Mouse (Mus musculus) CH12.LX (cell line): ENCODE data around the gene Hmgn5. TPM values are rescaled to one million over a fixed set of nuclear protein-coding genes. Genes with fewer than 3 reads are reported as not detected.

Experiments
- DNase-seq: peaks from one replicate; pipeline ENCODE4 v3.0.0-alpha.2; 2013; ENCODE audit errors: extremely low read depth
- H3K27ac ChIP-seq: 2 replicates; pipeline ENCODE4 v1.5.1; 2012; ENCODE audit warnings: low read depth, mild to moderate bottlenecking, control low read depth, moderate library complexity; ENCODE audit not compliant: insufficient read depth
- H3K27me3 ChIP-seq: replicated peaks from 2 replicates; pipeline ENCODE3; 2012; ENCODE audit warnings: inconsistent platforms
- H3K36me3 ChIP-seq, 2 experiments: replicated peaks in 1 of 2; 2 replicates each; pipeline versions ENCODE3 to v1.6.1; 2012; ENCODE audit warnings: inconsistent platforms in 1 of 2, low read length in 1 of 2, mild to moderate bottlenecking in 1 of 2, mixed read lengths in 1 of 2, moderate library complexity in 1 of 2; ENCODE audit not compliant: control insufficient read depth in 1 of 2, insufficient read depth in 1 of 2
- H3K4me1 ChIP-seq, 2 experiments: 2 replicates each; pipeline ENCODE4 v1.6.1; 2012; ENCODE audit warnings: inconsistent platforms in 1 of 2, moderate library complexity in 1 of 2; ENCODE audit not compliant: insufficient read depth in 2 of 2, control insufficient read depth in 1 of 2
- H3K4me2 ChIP-seq: 2 replicates; pipeline ENCODE4 v1.6.1; 2012; ENCODE audit warnings: low read depth, mild to moderate bottlenecking, control low read depth; ENCODE audit not compliant: poor library complexity, insufficient read depth, severe bottlenecking
- H3K4me3 ChIP-seq, 3 experiments: fragments of 150-350 bp in 1 of 3; sonication (generic) in 1 of 3; replicated peaks in 1 of 3; 2 replicates each; pipeline versions ENCODE3 to v1.5.1; 2011 to 2012; ENCODE audit warnings: low read depth in 2 of 3, low read length in 2 of 3, mild to moderate bottlenecking in 2 of 3, moderate library complexity in 2 of 3, control low read depth in 1 of 3, improper control_type of control experiment in 1 of 3, inconsistent platforms in 1 of 3, mixed read lengths in 1 of 3; ENCODE audit not compliant: poor library complexity in 1 of 3
- H3K79me2 ChIP-seq: replicated peaks from 2 replicates; pipeline ENCODE4 v1.6.1; 2012; ENCODE audit warnings: mild to moderate bottlenecking, moderate library complexity; ENCODE audit not compliant: control insufficient read depth, poor library complexity, insufficient read depth, severe bottlenecking; ENCODE audit errors: extremely low read depth
- H3K9ac ChIP-seq: 2 replicates; pipeline ENCODE4 v1.6.1; 2012; ENCODE audit warnings: low read depth, mild to moderate bottlenecking, control low read depth, moderate library complexity; ENCODE audit not compliant: insufficient read depth
- H3K9me3 ChIP-seq: replicated peaks from 2 replicates; pipeline ENCODE3; 2012; ENCODE audit warnings: low read length, inconsistent platforms, mixed read lengths
- BHLHE40 ChIP-seq: IDR thresholded peaks from 2 replicates; pipeline ENCODE4 v1.6.1; 2011; ENCODE audit warnings: mild to moderate bottlenecking, low read depth, low read length, improper control_type of control experiment
- CTCF ChIP-seq, 2 experiments: IDR thresholded peaks in 1 of 2; conservative IDR thresholded peaks in 1 of 2; 2 replicates each; pipeline ENCODE4 v1.5.1; 2011 to 2012; ENCODE audit warnings: low read depth in 2 of 2, low read length in 2 of 2, improper control_type of control experiment in 1 of 2, inconsistent platforms in 1 of 2, mild to moderate bottlenecking in 1 of 2, moderate library complexity in 1 of 2
- E2F4 ChIP-seq: IDR thresholded peaks from 2 replicates; pipeline ENCODE4 v1.6.1; 2011; ENCODE audit warnings: low read depth, low read length, improper control_type of control experiment; ENCODE audit not compliant: insufficient replicate concordance
- ELF1 ChIP-seq: IDR thresholded peaks from 2 replicates; pipeline ENCODE4 v1.6.1; 2014; ENCODE audit warnings: low read depth, mild to moderate bottlenecking, inconsistent platforms, low read length, improper control_type of control experiment
- ETS1 ChIP-seq: conservative IDR thresholded peaks from 2 replicates; pipeline ENCODE4 v1.6.1; 2012; ENCODE audit warnings: low read depth, mild to moderate bottlenecking, inconsistent platforms, low read length, improper control_type of control experiment, moderate library complexity
- HCFC1 ChIP-seq: IDR thresholded peaks from 2 replicates; pipeline ENCODE4 v1.6.1; 2012; ENCODE audit warnings: low read depth, mild to moderate bottlenecking, inconsistent platforms, low read length, improper control_type of control experiment
- KAT2A ChIP-seq: IDR thresholded peaks from 2 replicates; pipeline ENCODE4 v1.6.1; 2012; ENCODE audit warnings: low read length, improper control_type of control experiment, inconsistent platforms; ENCODE audit not compliant: insufficient replicate concordance
- MAFK ChIP-seq: IDR thresholded peaks from 2 replicates; pipeline ENCODE4 v1.6.1; 2011; ENCODE audit warnings: low read length, improper control_type of control experiment; ENCODE audit not compliant: insufficient replicate concordance
- MAX ChIP-seq: IDR thresholded peaks from 2 replicates; pipeline ENCODE4 v1.6.1; 2011; ENCODE audit warnings: low read length, improper control_type of control experiment
- MYC ChIP-seq: IDR thresholded peaks from 2 replicates; pipeline ENCODE4 v1.6.1; 2011; ENCODE audit warnings: low read depth, mild to moderate bottlenecking, improper control_type of control experiment, low read length
- NELFE ChIP-seq: IDR thresholded peaks from 2 replicates; pipeline ENCODE4 v1.6.1; 2011; ENCODE audit warnings: low read depth, low read length, improper control_type of control experiment
- NRF1 ChIP-seq: IDR thresholded peaks from 2 replicates; pipeline ENCODE4 v1.6.1; 2014; ENCODE audit warnings: low read depth, mild to moderate bottlenecking, inconsistent platforms, low read length, improper control_type of control experiment, moderate library complexity
- POLR2AphosphoS2 ChIP-seq: IDR thresholded peaks from 2 replicates; pipeline ENCODE4 v1.6.1; 2011; ENCODE audit warnings: low read depth, low read length, improper control_type of control experiment
- RAD21 ChIP-seq: IDR thresholded peaks from 2 replicates; pipeline ENCODE4 v1.6.1; 2011; ENCODE audit warnings: low read depth, mild to moderate bottlenecking, low read length, improper control_type of control experiment, moderate library complexity
- SIN3A ChIP-seq: IDR thresholded peaks from 2 replicates; pipeline ENCODE4 v1.6.1; 2012; ENCODE audit warnings: low read length, improper control_type of control experiment, inconsistent platforms
- UBTF ChIP-seq: IDR thresholded peaks from 2 replicates; pipeline ENCODE4 v1.6.1; 2012; ENCODE audit warnings: low read depth, mild to moderate bottlenecking, inconsistent platforms, low read length, improper control_type of control experiment, moderate library complexity
- USF1 ChIP-seq: IDR thresholded peaks from 2 replicates; pipeline ENCODE4 v1.6.1; 2014; ENCODE audit warnings: low read depth, mild to moderate bottlenecking, inconsistent platforms, low read length, improper control_type of control experiment
- ZC3H11A ChIP-seq: IDR thresholded peaks from 2 replicates; pipeline ENCODE4 v1.6.1; 2012; ENCODE audit warnings: low read depth, mild to moderate bottlenecking, inconsistent platforms, low read length, improper control_type of control experiment
- ZKSCAN1 ChIP-seq: IDR thresholded peaks from 2 replicates; pipeline ENCODE4 v1.6.1; 2012; ENCODE audit warnings: low read depth, inconsistent platforms, low read length, improper control_type of control experiment, borderline replicate concordance
- dilution Hi-C: fragments of 300-500 bp; cut with MboI; formaldehyde crosslinking; loops from 2 replicates; pipeline ENCODE4 v1.14.3; 2020; ENCODE audit warnings: low sequenced_read_pairs; ENCODE audit not compliant: extremely low pct_unique_long_range_greater_than_20kb, extremely low pct_ligation_motif_present
- in situ Hi-C: fragments of 300-500 bp; cut with MboI; formaldehyde crosslinking; loops from 3 replicates; pipeline ENCODE4 v1.14.3; 2019; ENCODE audit warnings: low sequenced_read_pairs, low pct_ligation_motif_present, low pct_unique_long_range_greater_than_20kb, mixed read lengths
- polyA plus RNA-seq: library from polyadenylated mRNA; unstranded; fragments of >175 nt; gene quantifications from 2 replicates; pipeline ENCODE4 v1.2.1, GENCODE M21; 2012; ENCODE audit warnings: low read depth; ENCODE audit not compliant: insufficient read length
- total RNA-seq, 2 experiments: library from RNA; depleted of rRNA; stranded (reverse); fragments of 300-350 nt in 1 of 2; fragments of >200 nt in 1 of 2; gene quantifications; 2 replicates each; pipeline ENCODE4 v1.2.3; 2012 to 2014

Gene Hmgn5
- total and polyA plus RNA-seq, 3 experiments = 8.2 to 116 (median 9.6) TPM

DNA sequence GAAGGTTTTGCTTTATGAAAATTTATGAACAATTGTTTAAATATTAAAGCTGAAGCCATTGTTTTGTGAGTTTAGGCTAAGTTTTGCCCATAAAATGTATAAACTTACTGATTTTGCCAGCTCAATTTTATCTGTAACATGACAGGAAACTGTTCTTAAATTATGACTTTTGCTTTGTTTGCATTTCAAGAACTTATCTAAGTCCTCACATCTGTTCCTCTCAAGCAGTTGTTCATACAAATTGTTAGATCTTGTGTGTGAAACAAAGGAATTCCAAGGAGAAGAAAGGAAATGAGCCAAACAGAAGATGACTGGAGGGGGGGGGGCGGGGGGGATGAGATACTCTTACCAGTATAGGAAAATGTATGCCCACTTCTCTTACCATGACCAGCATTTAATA is 13.0 kb upstream of the Hmgn5 start:
- DNase-seq = no peak
- dilution Hi-C loops = no loop called here
- no peak overlapping the region for H3K4me3 ChIP-seq
- TF ChIP-seq ETS1 (no peak), MAX (no peak), USF1 (no peak), BHLHE40 (no peak), E2F4 (no peak), POLR2AphosphoS2 (no peak), NRF1 (no peak), UBTF (no peak), MAFK (no peak), ZKSCAN1 (no peak), HCFC1 (no peak), CTCF (conservative IDR thresholded peaks at IDR 0.05 in 1 of 2, IDR thresholded peaks at IDR 0.05 in 1 of 2; ENCODE audit: low read depth in 2 of 2, low read length in 2 of 2) (no peak), ELF1 (no peak), ZC3H11A (no peak), KAT2A (no peak), RAD21 (no peak)
- TF ChIP-seq, all 38 proteins: peak for 0
- H3K9ac ChIP-seq = no peak overlapping the region
- in situ Hi-C loops = no loop called here
- no peaks in the 10 kb centered on the region for H3K9me3 ChIP-seq
- no peak overlapping the region for H3K27ac ChIP-seq
- no peak overlapping the region for H3K4me2 ChIP-seq
- no peaks in the 10 kb centered on the region for H3K36me3 ChIP-seq
- H3K27me3 ChIP-seq = no peaks in the 10 kb centered on the region
- H3K4me1 ChIP-seq = no peaks in the 10 kb centered on the region
- H3K79me2 ChIP-seq = no peaks in the 10 kb centered on the region

DNA sequence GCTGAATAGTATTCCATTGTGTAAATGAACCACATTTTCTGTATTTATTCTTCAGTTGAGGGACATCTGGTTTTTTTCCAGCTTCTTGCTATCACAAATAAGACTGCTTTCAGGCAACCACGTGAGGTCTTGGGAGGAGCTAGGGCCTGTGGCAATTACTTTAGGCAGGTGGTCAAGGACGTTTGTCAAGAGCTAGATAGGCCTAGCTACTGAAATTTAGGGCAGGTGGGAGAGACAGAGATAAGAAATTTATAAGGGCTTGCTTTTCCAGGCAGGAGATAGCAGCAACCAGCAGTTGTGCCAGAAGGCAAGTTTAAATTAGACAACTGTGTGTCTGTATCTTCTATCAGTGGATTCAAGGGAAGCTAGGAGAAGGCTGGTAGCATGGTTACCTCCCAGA is 7.7 kb upstream of the Hmgn5 start:
- no peaks in the 10 kb centered on the region for H3K79me2 ChIP-seq
- H3K9ac ChIP-seq = no peak overlapping the region
- in situ Hi-C loops = no loop called here
- dilution Hi-C loops = no loop called here
- H3K27me3 ChIP-seq = no peaks in the 10 kb centered on the region
- no peaks in the 10 kb centered on the region for H3K9me3 ChIP-seq
- DNase-seq = no peak
- H3K4me1 ChIP-seq = no peaks in the 10 kb centered on the region
- H3K36me3 ChIP-seq = no peaks in the 10 kb centered on the region
- TF ChIP-seq NELFE (no peak), POLR2AphosphoS2 (no peak), SIN3A (no peak), CTCF (conservative IDR thresholded peaks at IDR 0.05 in 1 of 2, IDR thresholded peaks at IDR 0.05 in 1 of 2; ENCODE audit: low read depth in 2 of 2, low read length in 2 of 2) (no peak), MYC (no peak)
- no peak overlapping the region for H3K27ac ChIP-seq
- H3K4me3 ChIP-seq = no peak overlapping the region
- no peak overlapping the region for H3K4me2 ChIP-seq
